Mouse (Mus musculus) intestine, embryonic 14.5 days (tissue): ENCODE data around the gene Leng9. TPM values are rescaled to one million over a fixed set of nuclear protein-coding genes. Genes with fewer than 3 reads are reported as not detected.

Source experiments
- ATAC-seq: fragments of 200-750 bp; cut with Nextera tagmentation; replicated peaks from 2 replicates; pipeline ENCODE4 v1.8.0; 2017; ENCODE audit warnings: low read depth, moderate number of reproducible peaks, moderate TSS enrichment, moderate library complexity; ENCODE audit not compliant: low FRiP score, low TSS enrichment
- DNase-seq: peaks from one replicate; pipeline ENCODE4 v3.0.0-alpha.2; 2018; ENCODE audit warnings: low spot score
- H3K27ac ChIP-seq: fragments of 300-500 bp; sonication (generic); 2 replicates; pipeline ENCODE4 v1.5.1; 2014; ENCODE audit warnings: low read depth, mild to moderate bottlenecking, control low read depth
- H3K27me3 ChIP-seq: fragments of 300-500 bp; sonication (generic); replicated peaks from 2 replicates; pipeline ENCODE4 v1.6.1; 2014; ENCODE audit warnings: low read length, control low read depth; ENCODE audit not compliant: control insufficient read depth, insufficient read depth
- H3K36me3 ChIP-seq: fragments of 300-500 bp; sonication (generic); 2 replicates; pipeline ENCODE4 v1.6.1; 2014; ENCODE audit warnings: low read length, control low read depth; ENCODE audit not compliant: control insufficient read depth, insufficient read depth
- H3K4me1 ChIP-seq: fragments of 300-500 bp; sonication (generic); replicated peaks from 2 replicates; pipeline ENCODE4 v1.6.1; 2014; ENCODE audit warnings: low read length, control low read depth, mixed read lengths; ENCODE audit not compliant: control insufficient read depth, insufficient read depth
- H3K4me2 ChIP-seq: fragments of 300-500 bp; sonication (generic); 2 replicates; pipeline ENCODE4 v1.6.1; 2014; ENCODE audit warnings: low read length
- H3K4me3 ChIP-seq: fragments of 300-500 bp; sonication (generic); 2 replicates; pipeline ENCODE4 v1.5.1; 2014; ENCODE audit warnings: low read depth, low read length, control low read depth, mixed read lengths
- H3K9ac ChIP-seq: fragments of 300-500 bp; sonication (generic); 2 replicates; pipeline ENCODE4 v1.6.1; 2014; ENCODE audit warnings: mild to moderate bottlenecking, low read length
- H3K9me3 ChIP-seq: fragments of 300-500 bp; sonication (generic); 2 replicates; pipeline ENCODE4 v1.6.1; 2016; ENCODE audit warnings: low read length, control low read depth; ENCODE audit not compliant: control insufficient read depth
- WGBS: fragments of 180-500 bp; shearing (Covaris S2); extraction: QIAGEN DNeasy Blood & Tissue Kit; methylation state at CpG from one replicate; pipeline ENCODE4 v1.1.7; 2014; 5-methylcytosine and 5-hydroxymethylcytosine counted together
- polyA plus RNA-seq: library from polyadenylated mRNA; unstranded; fragments of >200 nt; fragmentation: Nextera tagmentation; extraction: Ambion mirVana; gene quantifications from 2 replicates; pipeline ENCODE4 v1.2.1, GENCODE M21; 2014

The Leng9 gene
- polyA plus RNA-seq, 1 experiment from 2014 or later, result 2.7 TPM

DNA sequence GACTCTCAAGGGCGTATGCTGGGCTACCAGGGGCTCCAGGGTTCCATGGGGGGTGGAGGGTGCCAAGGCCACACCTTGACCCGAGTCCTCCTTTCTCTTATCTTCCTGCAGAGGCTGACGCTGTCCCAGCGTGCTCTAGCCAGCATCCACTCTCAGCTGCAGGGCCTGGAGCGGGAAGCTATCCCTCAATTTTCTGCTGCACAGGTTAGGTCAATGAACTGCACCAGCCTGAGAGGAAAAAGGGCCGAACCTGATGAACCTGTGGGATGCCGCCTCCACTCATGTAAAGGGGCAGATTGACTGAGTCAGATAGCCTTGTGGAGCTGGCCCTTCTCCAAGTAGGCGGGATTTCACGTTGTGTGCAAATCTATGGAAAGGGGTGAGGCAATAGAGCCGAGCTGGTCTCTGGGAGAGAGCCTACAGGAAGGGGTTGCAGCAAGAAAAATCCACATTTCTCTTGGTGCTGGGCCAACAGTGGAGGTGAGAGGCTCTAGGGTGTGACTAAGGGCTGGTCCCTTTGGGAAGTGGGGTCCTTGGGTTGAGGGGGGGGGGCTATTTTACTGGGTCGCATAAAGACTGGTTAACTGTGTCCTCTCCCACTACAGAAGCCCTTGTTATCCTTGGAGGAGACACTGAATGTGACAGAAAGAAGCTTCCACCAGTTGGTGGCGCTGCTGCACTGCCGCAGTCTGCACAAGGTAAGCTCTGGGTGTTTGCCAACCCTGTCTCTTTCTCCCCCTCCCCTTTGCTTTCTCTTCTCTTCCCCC is 19.3 kb downstream of the Leng9 start:
- peak; percentile 90 for DNase-seq
- Histone ChIP-seq H3K9ac (no peak overlapping the region), H3K4me1 (0 out of 2 replicates have a peak, but pooled peaks cover 2% of the 10 kb centered on the region), H3K27ac (no peak overlapping the region), H3K4me2 (no peak overlapping the region; the same call in 1 of the 2 replicates), H3K27me3 (no peaks in the 10 kb centered on the region), H3K9me3 (no peaks in the 10 kb centered on the region), H3K4me3 (no peak overlapping the region), H3K36me3 (no peaks in the 10 kb centered on the region)
- 38% methylated on average over 13 of the region's 13 CpGs for whole genome bisulfite sequencing
- peak; percentile 41 for ATAC-seq

DNA sequence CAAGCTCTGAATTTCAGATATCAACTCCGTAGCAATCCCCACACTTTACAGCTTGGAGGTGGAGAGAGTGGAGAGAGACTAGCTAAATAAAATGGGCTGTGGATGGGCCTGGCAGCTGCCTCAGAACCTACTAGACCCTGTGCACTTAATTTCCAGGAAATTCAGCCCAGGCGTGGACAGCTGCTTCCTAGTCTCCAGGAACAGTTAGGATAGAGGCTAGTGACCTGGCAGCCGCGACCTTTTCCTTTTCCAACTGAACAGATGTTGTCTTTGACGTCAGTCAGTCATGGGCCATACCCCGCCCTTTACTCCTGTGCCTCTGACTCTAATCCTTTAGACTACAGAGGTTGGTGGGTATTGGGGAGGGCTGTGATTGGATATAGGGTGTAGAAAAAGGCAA is 21.3 kb downstream of the Leng9 start:
- ATAC-seq, result no peak
- Histone ChIP-seq H3K4me2 (no peak overlapping the region), H3K4me1 (no peaks in the 10 kb centered on the region), H3K9me3 (no peaks in the 10 kb centered on the region), H3K9ac (0 out of 2 replicates have a peak overlapping the region, but pooled peaks have one; percentile 5), H3K36me3 (no peaks in the 10 kb centered on the region), H3K27ac (no peak overlapping the region), H3K4me3 (no peak overlapping the region), H3K27me3 (no peaks in the 10 kb centered on the region)
- DNase-seq, result no peak
- 64% methylated on average over 6 of the region's 6 CpGs for WGBS

DNA sequence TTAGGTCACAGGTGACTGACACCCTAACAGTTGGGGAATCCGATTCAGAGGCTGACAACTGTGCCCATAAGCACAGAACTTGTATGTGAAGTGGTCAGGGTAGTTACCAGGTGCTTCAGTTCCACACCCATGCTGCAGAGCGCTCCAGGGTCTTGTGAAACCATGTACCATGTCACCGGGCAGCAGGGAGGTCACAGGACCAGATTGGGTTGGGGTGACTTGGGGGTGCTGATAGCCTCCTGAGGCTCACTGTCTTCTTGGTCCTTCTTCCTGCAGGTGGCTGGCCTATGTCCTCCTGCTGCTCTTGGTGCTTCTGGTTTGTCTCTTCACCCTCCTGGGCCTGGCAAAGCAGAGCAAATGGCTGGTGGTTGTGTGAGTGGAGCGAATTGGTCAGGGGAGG is 22.3 kb downstream of the Leng9 start:
- Histone ChIP-seq H3K27me3 (no peaks in the 10 kb centered on the region), H3K36me3 (no peaks in the 10 kb centered on the region), H3K4me3 (no peak overlapping the region), H3K9ac (no peak overlapping the region), H3K9me3 (no peaks in the 10 kb centered on the region), H3K27ac (no peak overlapping the region), H3K4me1 (no peaks in the 10 kb centered on the region), H3K4me2 (no peak overlapping the region)
- WGBS, result 89% methylated on average over 4 of the region's 4 CpGs
- no peak for DNase-seq
- no peak for ATAC-seq

DNA sequence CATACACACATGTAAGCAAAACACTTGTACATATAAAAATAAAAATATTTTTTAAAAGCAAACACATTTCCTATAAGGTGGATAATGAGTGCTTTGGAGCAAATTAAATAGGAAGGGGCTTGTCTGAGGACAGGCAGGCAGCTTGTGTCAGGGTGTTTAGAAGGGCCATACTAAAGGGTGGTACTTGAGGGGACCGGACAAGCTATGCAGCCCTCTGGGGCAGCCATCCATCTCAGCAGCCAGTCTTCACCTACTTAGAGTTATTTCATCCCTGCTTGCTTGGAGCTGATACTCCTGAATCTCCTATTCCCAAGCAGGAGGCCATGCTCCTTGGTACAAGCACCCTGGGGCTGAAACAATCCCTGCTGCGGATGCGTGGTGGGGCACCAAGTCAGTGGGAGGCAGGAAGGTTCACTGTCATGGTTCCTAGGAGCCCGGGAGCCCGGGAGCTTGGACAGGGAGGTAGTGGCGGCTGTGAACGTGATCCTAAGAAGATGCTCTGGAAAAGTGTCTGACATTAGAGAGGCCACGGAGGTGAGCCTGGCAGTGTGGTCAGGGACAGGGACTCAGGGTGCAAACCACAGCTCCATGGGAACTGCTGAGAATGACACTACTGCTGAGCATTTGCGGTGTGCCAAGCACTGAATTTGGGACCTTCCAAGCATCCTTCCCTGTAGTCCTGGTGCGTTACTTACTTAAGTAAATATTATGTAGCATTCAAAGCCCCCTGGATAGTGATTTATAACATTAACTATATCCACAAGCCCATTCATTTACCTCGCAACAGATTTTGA is 23.0 kb downstream of the Leng9 start:
- ATAC-seq (no peak), DNase-seq (no peak)
- Histone ChIP-seq H3K4me2 (no peak overlapping the region), H3K9ac (no peak overlapping the region), H3K27ac (no peak overlapping the region), H3K4me3 (no peak overlapping the region), H3K9me3 (no peaks in the 10 kb centered on the region), H3K4me1 (no peaks in the 10 kb centered on the region), H3K27me3 (no peaks in the 10 kb centered on the region), H3K36me3 (no peaks in the 10 kb centered on the region)
- 86% methylated on average over 11 of the region's 11 CpGs for WGBS

DNA sequence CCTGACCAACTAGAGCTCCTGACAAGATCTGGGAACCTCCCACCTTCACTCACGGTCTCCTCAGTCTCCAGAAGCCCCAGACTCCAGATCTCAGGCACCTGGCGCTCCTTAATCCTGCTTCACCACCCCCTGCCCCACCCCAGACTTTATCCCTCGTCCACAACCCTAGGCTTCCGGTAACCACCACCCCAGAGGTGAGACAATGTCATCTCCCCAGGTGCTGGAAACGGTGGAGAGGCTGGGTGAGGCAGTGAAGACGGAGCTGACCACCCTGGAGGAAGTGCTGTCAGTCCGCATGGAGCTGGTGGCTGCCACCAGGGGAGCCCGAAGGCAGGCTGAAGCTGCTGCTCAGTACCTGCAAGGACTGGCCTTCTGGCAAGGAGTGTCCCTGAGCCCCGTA is 24.9 kb downstream of the Leng9 start:
- peaks cover 15% of the 10 kb centered on the region for H3K27me3 ChIP-seq
- 23% methylated on average over 9 of the region's 9 CpGs for WGBS
- no peak overlapping the region for H3K4me2 ChIP-seq
- DNase-seq (no peak), ATAC-seq (no peak)
- no peaks in the 10 kb centered on the region for H3K4me1 ChIP-seq
- H3K27ac ChIP-seq, result no peak overlapping the region
- H3K4me3 ChIP-seq, result no peak overlapping the region
- no peak overlapping the region for H3K9ac ChIP-seq
- no peaks in the 10 kb centered on the region for H3K36me3 ChIP-seq
- no peaks in the 10 kb centered on the region for H3K9me3 ChIP-seq

DNA sequence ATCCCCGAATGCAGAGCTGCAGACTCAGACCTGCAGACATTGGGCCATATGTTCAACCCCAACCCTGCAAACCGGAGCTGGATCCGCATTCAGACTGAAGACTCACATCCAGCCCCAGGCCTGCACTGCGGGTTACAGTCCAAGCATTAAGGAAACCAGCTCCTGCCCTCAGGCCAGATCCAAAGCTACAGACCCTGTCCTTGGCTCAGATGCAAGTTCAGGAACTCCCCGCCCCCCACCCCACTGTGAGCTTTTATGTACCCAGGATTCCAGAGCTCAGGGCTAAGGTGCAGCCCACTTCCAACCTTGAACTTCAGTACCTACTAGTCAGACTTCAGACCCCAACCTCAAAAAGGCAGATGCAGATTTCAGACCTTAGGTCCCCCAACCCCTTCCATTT is 25.3 kb downstream of the Leng9 start:
- no peak for DNase-seq
- peak overlapping the region; percentile 29 for H3K4me2 ChIP-seq
- no peaks in the 10 kb centered on the region for H3K9me3 ChIP-seq
- no peaks in the 10 kb centered on the region for H3K4me1 ChIP-seq
- ATAC-seq, result no peak
- peaks cover 19% of the 10 kb centered on the region for H3K27me3 ChIP-seq
- no peak overlapping the region for H3K4me3 ChIP-seq
- H3K27ac ChIP-seq, result no peak overlapping the region
- H3K9ac ChIP-seq, result no peak overlapping the region
- 18% methylated on average over 5 of the region's 5 CpGs for whole genome bisulfite sequencing
- no peaks in the 10 kb centered on the region for H3K36me3 ChIP-seq

DNA sequence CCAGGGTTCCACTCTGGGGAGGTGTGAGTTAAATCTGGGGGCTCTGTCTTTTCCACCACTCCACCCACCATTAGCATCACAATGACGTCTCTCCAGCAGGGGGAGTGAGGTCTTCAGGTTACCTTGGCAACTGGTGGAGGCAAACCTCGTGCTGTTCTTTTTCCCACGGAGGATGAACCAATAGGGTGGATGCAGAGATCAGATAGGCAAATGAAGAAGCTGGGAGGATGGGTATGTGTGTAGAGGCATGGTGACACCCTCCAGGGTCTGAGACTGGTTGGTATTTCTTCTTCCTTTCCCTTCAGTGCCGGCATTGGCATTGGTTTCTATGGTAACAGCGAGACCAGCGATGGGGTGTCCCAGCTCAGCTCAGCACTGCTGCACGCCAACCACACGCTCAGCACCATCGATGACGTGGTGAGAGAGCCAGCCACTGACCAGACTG is 25.8 kb downstream of the Leng9 start:
- peak; percentile 62 for ATAC-seq
- Histone ChIP-seq H3K9me3 (no peaks in the 10 kb centered on the region), H3K27me3 (peaks cover 25% of the 10 kb centered on the region), H3K27ac (no peak overlapping the region), H3K4me3 (peak overlapping the region; percentile 15), H3K9ac (no peak overlapping the region), H3K4me1 (no peaks in the 10 kb centered on the region), H3K36me3 (no peaks in the 10 kb centered on the region), H3K4me2 (peak overlapping the region; percentile 29)
- no peak for DNase-seq
- under 1% methylated on average over 10 of the region's 10 CpGs for WGBS

DNA sequence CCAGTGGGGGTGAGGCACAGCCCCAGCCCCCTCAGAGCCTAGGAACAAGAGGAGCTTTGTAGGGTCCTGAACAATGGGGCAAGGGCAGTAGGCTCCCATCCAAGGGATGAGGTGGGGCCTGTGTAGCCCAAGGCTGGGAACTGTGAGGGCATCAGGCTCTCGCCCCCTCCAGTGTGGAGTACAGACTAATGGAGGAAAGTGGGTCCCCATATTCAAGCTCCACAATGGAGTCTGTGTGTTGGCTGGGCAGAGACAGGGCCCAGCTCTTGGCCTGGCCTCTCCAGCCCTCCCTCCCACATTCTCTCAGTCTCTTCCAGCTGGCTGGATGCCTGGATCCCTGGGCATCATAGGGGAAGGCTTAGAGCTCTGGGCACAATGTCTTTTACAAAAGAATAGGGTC is 26.4 kb downstream of the Leng9 start:
- ATAC-seq, result peak; percentile 25
- DNase-seq, result no peak
- no peak overlapping the region for H3K9ac ChIP-seq
- WGBS, result 43% methylated on average over 1 of the region's 1 CpGs
- peaks cover 31% of the 10 kb centered on the region for H3K27me3 ChIP-seq
- no peaks in the 10 kb centered on the region for H3K36me3 ChIP-seq
- no peaks in the 10 kb centered on the region for H3K4me1 ChIP-seq
- H3K4me3 ChIP-seq, result no peak overlapping the region
- no peak overlapping the region for H3K27ac ChIP-seq
- no peaks in the 10 kb centered on the region for H3K9me3 ChIP-seq
- H3K4me2 ChIP-seq, result no peak overlapping the region
